Mouse (Mus musculus) activated CD4-positive, CD25-positive, alpha-beta regulatory T cell (primary cell): ENCODE data around the gene Trp53tg5. TPM values are rescaled to one million over a fixed set of nuclear protein-coding genes. Genes with fewer than 3 reads are reported as not detected.

Source experiments
- polyA plus RNA-seq, 2 experiments: library from polyadenylated mRNA; unstranded; fragments of 100-300 nt; shearing (Covaris generic); gene quantifications; one replicate each; pipeline ENCODE4 v1.2.1; 2017

The Trp53tg5 gene
- polyA plus RNA-seq = under 1 TPM in 1 of 2 experiments, not detected in 1; 0.24 TPM

DNA sequence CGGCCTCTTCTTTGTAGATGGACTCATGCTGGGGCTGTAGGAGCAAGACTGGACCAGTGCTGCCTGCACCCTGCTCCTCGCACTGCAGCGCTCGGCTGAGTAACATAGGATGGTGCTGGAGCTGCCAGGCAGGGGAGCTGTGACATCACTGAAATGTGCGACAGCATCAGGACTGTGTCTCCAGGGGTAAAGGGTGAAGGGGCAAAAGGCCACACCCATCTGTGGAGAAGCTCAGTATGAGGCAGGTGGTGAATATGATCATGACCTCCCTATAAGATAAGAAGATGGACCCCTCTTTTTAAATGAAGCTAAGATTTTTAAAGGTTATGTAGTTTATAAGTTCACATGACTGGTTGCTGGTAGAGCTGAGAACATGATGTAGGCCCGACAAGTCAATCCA is at the start of gene Trp53tg5:
Gene Trp53tg5, minus strand, starts transcription at position 101 of the 400 bp plus-strand sequence.

DNA sequence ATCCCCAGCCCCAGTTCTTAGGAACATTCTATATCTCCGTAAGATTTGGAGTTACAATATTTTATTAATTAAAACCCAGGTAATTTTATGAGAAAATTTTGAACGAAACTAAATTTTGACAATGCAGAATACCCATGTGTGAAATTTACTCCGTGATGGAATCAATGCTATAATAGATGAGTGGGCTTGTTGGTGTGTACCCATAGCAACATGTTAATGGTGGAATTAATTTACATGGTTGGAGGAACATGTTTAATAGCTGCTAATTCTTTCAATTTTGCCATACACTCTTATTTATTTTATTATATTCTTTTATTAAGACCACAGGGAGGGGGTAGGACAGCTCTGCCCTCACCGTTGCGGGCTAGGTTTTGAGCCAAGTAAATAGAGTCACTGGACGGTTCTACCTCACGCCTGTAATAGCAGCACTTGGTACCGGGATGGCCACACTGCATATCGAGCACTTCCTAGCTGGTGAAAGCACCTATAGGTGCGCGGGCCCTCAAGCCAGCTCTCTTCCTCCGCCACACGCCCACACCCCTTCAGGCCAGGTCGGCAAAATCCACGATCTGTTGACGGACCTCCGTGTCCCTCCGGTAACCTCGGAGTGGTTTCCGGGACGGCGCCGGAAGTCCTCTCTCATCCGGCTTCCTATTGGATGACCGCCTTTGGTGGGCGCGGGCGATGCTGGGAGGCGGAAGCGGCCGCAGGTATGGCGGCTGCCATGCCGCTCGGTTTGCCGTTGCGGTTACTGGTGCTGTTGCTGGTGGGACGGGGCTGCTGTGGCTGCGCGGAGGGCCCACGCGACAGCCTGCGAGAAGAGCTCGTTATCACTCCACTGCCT is 23.5 kb upstream of the Trp53tg5 start, which contains the start of gene Pigt:
Gene Pigt, plus strand, starts transcription at position 674 of the 844 bp plus-strand sequence.

DNA sequence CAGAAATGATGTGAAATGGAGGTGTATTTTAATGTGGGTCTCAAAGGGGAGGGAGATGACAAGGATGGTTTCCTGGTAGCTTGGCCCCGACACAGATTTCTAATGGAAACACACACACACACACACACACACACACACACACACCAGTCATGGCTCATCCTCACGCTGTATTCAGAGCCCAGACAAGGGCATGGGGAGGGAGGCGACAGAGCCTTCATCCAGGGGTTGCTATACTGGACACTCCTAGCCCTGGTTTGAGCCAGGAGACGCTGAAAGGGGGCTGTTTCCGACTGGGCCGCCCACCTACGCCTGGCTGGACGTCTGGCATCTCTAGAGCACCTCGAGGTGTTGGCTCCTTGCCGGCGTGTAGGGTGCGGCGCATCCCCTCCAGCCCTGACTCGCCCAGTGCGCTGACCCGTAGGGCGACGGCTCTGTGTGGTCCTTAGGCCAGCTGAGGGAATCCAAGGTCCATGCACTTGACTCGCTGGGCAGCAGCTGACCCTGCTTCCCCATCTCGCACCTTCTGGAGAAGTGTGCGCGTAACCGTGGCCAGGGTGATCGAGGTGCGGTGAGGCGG is 12.2 kb upstream of the Trp53tg5 start, which contains the start of gene Dbndd2:
Gene Dbndd2, plus strand, starts transcription at position 426 of the 577 bp plus-strand sequence.

DNA sequence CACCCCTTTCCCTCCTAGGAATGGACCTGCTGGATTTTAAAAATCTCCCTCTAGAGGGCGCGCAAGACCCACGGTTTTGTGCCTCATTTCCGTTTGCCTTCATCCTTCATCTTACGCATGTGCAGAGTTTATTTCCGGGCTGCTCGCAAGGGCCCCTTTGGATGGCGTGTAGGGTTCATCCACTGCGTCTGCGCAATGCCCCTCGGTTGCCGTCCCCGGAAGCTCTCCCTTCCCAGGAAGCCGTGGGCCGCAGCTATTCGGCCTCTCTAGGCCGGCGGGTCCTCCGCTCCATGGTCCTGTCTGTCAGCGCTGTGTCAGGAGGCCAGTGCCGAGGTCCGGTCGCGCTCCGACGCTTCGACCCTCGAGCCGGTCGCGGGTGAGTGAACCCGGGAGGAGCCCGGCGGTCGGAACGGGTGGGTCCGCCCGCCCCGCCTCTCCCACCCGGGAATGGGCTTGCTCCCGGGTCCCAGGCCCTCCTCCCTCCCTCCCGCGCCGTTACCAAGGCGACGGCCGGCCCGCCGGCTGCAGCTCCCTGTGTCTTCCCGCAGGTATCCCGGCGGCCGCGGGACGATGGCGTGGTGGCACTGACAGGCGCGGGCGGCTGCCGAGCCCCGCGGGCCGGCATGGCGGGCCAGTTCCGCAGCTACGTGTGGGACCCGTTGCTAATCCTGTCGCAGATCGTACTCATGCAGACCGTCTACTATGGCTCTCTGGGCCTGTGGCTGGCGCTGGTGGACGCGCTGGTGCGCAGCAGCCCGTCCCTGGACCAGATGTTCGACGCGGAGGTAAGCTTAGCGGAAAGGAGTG is 12.6 kb downstream of the Trp53tg5 start, which contains the start of gene Gm20458:
Gene Gm20458, plus strand, starts transcription at position 223 of the 807 bp plus-strand sequence.

DNA sequence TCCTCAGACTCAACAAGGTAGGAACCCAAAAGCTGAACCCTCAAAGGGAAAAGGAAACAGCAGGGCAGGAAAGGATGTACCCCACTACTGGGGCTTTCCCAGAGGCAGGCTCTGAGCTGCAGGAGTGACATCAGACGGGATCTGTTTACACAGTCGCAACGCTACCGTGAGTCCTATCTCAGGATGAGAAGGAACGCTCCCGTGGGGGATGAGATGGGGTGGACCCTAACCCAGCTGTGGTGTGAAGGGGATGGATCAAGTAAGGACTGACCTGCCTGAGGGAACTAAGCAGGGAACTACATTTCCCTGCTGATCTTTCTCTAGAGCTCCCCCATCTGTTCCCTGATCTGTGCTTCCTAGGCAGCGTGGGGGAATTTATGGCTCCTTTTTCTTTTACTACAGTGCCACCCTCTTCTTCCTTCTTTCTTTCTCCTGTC is 16.6 kb downstream of the Trp53tg5 start, which contains the start of gene Sys1:
Gene Sys1, plus strand, starts transcription at position 101 of the 437 bp plus-strand sequence.

DNA sequence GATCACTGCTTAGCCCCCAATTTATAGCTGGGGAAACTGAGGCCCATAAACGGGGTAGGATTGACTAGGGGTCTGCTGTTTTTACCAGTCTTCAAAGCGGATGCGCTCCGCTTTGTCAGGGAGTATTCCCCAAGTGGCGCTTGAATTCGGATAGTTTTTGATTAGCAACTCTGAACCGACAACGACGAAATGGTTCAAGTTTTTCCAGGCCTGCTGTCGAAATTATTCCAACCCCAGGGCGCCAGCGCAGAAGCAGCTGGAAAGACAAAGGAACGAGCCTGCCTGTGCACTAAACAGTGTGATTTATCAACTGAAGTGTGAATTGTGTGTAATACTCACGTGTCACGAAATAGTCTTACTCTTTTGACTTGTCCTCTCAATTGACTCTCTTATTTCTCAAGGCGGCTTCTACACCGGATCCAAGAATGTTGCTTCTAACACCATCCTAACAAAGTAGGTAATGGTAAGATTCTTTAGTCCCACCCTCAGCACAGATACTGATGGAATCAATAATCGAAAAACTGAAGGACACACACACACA is 30.0 kb downstream of the Trp53tg5 start, which contains the start of gene Sdc4:
Gene Sdc4, minus strand, starts transcription at position 428 of the 541 bp plus-strand sequence.

Other genes with a start within 250 kb of the Trp53tg5 start
- gene Svs2, start 235.3 kb downstream of the Trp53tg5 start, polyA plus RNA-seq = not detected
- gene Svs3b, start 217.1 kb downstream of the Trp53tg5 start, polyA plus RNA-seq = not detected
- not detected for gene Svs4, start 195.3 kb downstream of the Trp53tg5 start, polyA plus RNA-seq
- not detected for gene Svs3a, start 184.5 kb downstream of the Trp53tg5 start, polyA plus RNA-seq
- gene Svs6, start 157.0 kb downstream of the Trp53tg5 start, polyA plus RNA-seq = not detected
- not detected for gene Svs5, start 141.0 kb downstream of the Trp53tg5 start, polyA plus RNA-seq
- 10 to 100 TPM in 1 of 2 experiments, 1 to 10 TPM in 1; 8.3 to 12.3 TPM for gene Slpi, start 84.6 kb downstream of the Trp53tg5 start, polyA plus RNA-seq
- gene Rbpjl, start 70.6 kb downstream of the Trp53tg5 start, polyA plus RNA-seq = not detected
- gene Matn4, start 68.6 kb downstream of the Trp53tg5 start, polyA plus RNA-seq = not detected
- 10 to 100 TPM in 1 of 2 experiments, 1 to 10 TPM in 1; 2.1 to 10.2 TPM for gene Sdc4, start 29.8 kb downstream of the Trp53tg5 start, polyA plus RNA-seq
- 100 to 1,000 TPM; 109 to 126 TPM for gene Sys1, start 16.8 kb downstream of the Trp53tg5 start, polyA plus RNA-seq
- 10 to 100 TPM; 11.8 to 17.1 TPM for gene Gm20458, start 12.8 kb downstream of the Trp53tg5 start, polyA plus RNA-seq
- 1 to 10 TPM; 3.5 to 4.9 TPM for gene Dbndd2, start 12.4 kb upstream of the Trp53tg5 start, polyA plus RNA-seq
- 10 to 100 TPM; 32.7 to 39.1 TPM for gene Pigt, start 23.8 kb upstream of the Trp53tg5 start, polyA plus RNA-seq
- gene Wfdc2, start 88.7 kb upstream of the Trp53tg5 start, polyA plus RNA-seq = 1 to 10 TPM in 1 of 2 experiments, under 1 TPM in 1; 0.43 to 1.1 TPM
- not detected for gene Spint3, start 99.7 kb upstream of the Trp53tg5 start, polyA plus RNA-seq
- gene Wfdc6a, start 111.7 kb upstream of the Trp53tg5 start, polyA plus RNA-seq = not detected
- gene Eppin, start 119.9 kb upstream of the Trp53tg5 start, polyA plus RNA-seq = not detected
- gene Wfdc6b, start 139.8 kb upstream of the Trp53tg5 start, polyA plus RNA-seq = under 1 TPM in 1 of 2 experiments, not detected in 1; 0.28 TPM
- under 1 TPM in 1 of 2 experiments, not detected in 1; 0.12 TPM for gene Wfdc8, start 139.9 kb upstream of the Trp53tg5 start, polyA plus RNA-seq
- not detected for gene Wfdc16, start 165.1 kb upstream of the Trp53tg5 start, polyA plus RNA-seq
- not detected for gene Wfdc10, start 182.3 kb upstream of the Trp53tg5 start, polyA plus RNA-seq
- not detected for gene Wfdc9, start 182.9 kb upstream of the Trp53tg5 start, polyA plus RNA-seq
- not detected for gene Wfdc11, start 200.4 kb upstream of the Trp53tg5 start, polyA plus RNA-seq
- not detected for gene Wfdc13, start 211.4 kb upstream of the Trp53tg5 start, polyA plus RNA-seq
- not detected for gene Spint4, start 224.8 kb upstream of the Trp53tg5 start, polyA plus RNA-seq
- gene Spint5, start 241.6 kb upstream of the Trp53tg5 start, polyA plus RNA-seq = not detected